Mouse (Mus musculus) megakaryocyte, embryonic 14.5 days (primary cell): ENCODE measurements around the gene Nsd2. TPM values are rescaled to one million over a fixed set of nuclear protein-coding genes. Genes with fewer than 3 reads are reported as not detected.

Experiments
- H3K27me3 ChIP-seq: replicated peaks from 2 replicates; pipeline ENCODE3; 2012; ENCODE audit warnings: inconsistent platforms
- H3K36me3 ChIP-seq: replicated peaks from 2 replicates; pipeline ENCODE3; 2012; ENCODE audit warnings: low read length, inconsistent platforms, mixed read lengths
- H3K4me1 ChIP-seq: 2 replicates; pipeline ENCODE4 v1.6.1; 2012; ENCODE audit warnings: inconsistent platforms
- H3K4me3 ChIP-seq: replicated peaks from 2 replicates; pipeline ENCODE3; 2012; ENCODE audit warnings: moderate library complexity, mild to moderate bottlenecking, inconsistent platforms
- H3K9me3 ChIP-seq: 2 replicates; pipeline ENCODE4 v1.6.1; 2012; ENCODE audit warnings: inconsistent platforms
- FLI1 ChIP-seq: IDR thresholded peaks from 2 replicates; pipeline ENCODE4 v1.6.1; 2012; ENCODE audit warnings: low read length, inconsistent platforms, mixed read lengths
- GATA1 ChIP-seq: IDR thresholded peaks from 3 replicates; pipeline ENCODE4 v1.6.1; 2012; ENCODE audit warnings: mixed read lengths, low read length, inconsistent platforms, borderline replicate concordance
- polyA plus RNA-seq: library from polyadenylated mRNA; stranded (reverse); fragments of >175 nt; gene quantifications from 2 replicates; pipeline ENCODE4 v1.2.3, GENCODE M21; 2012; ENCODE audit warnings: low replicate concordance; ENCODE audit not compliant: insufficient read depth

The Nsd2 gene
- polyA plus RNA-seq, 1 experiment, result 3.3 TPM

DNA sequence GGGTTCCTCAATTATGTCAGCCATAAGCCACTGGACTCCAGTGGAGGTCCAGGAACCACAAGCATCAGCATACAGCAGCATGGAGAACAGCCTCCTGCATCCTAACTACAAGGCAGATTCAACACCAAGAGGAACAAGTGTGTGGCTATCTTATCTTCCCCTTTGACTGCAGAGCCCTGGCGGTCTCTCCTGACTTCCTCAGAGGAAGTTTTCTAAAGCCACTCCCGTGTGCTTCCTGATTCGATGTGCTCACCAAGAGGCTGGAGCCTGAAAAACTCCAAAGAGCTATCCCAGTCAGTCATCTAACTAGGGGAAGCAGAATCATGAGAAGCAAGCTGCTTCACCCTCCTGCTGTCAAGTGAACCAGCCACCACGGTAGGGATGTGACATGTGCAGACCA lies 100.4 kb downstream of the Nsd2 start:
- H3K36me3 ChIP-seq, result peaks cover 79% of the 10 kb centered on the region

DNA sequence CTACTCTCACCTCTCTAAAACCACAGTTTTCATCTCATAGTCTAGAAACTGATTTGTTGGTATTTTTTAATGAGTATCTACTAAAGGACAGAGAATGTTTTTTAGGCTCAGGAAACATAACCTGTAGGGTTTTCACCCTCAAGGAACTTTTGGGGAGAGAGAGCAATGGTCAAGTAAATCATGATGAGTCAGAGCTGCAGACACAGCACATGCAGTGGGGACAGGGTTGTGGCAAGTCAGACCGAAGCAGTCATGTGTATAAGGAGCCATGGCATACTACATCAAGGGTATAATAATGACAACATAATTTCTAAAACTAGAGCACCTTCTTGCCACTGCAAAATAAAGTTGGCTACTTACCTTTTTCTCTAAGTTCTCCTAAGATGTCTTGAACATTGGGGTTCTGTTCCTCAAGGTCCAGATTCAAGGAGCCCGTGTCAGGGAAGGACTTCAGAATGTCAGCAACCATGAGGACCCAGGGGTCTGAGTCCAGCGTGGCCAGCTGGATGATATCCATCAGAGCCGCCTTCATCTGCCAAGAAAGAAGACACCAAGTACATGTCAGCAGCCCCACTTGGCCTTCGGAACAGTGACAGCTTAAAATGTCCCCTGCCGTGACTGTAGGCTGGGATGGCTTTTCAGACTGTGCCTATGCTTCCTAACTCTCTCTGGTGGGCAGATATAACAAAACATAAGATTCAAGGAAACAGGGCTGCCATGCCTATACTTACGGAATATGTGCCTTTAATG lies 101.1 kb downstream of the Nsd2 start:
- H3K36me3 ChIP-seq, result peaks cover 79% of the 10 kb centered on the region
- H3K9me3 ChIP-seq, result no peaks in the 10 kb centered on the region
- peaks cover 53% of the 10 kb centered on the region for H3K4me1 ChIP-seq
- no peak for TF ChIP-seq GATA1
- no peak for TF ChIP-seq FLI1
- no peaks in the 10 kb centered on the region for H3K27me3 ChIP-seq
- peak overlapping the region; percentile 16 for H3K4me3 ChIP-seq

More for the DNA sequence above, 100.4 kb downstream of the Nsd2 start:
- Histone ChIP-seq H3K4me3 (peak overlapping the region; percentile 66), H3K9me3 (no peaks in the 10 kb centered on the region), H3K27me3 (no peaks in the 10 kb centered on the region), H3K4me1 (peaks cover 49% of the 10 kb centered on the region)
- TF ChIP-seq FLI1 (no peak; the same call in 1 of the 2 replicates), GATA1 (peak; percentile 80; the same call in 1 of the 3 replicates)

GRCm38 (mm10) chr5:33922566-33922965 lies 102.0 kb downstream of the Nsd2 start:
- Histone ChIP-seq H3K4me3 (no peak overlapping the region), H3K27me3 (no peaks in the 10 kb centered on the region), H3K36me3 (peaks cover 77% of the 10 kb centered on the region), H3K4me1 (peaks cover 53% of the 10 kb centered on the region), H3K9me3 (no peaks in the 10 kb centered on the region)
- no peak for TF ChIP-seq FLI1
- TF ChIP-seq GATA1, result no peak

DNA sequence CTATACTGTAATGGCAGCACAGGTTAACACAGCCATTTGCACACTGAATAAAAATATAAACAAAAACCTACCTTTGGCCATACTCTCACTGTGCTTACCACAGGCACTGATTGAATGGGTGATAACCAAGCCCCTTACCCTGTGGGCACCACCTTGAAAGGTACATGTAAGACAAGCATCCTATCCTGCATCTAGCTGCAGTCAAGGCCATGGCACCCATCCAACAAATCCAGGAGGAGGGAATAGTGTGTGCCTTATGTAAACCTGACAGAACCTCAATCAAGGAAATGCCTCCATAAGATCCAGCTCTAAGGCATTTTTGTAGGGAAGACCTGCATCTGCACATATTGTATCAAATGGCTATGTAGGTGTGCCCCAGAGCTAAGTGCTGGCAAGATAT lies 105.6 kb downstream of the Nsd2 start:
- Histone ChIP-seq H3K36me3 (peaks cover 76% of the 10 kb centered on the region), H3K27me3 (no peaks in the 10 kb centered on the region), H3K4me3 (no peak overlapping the region), H3K9me3 (peaks cover 19% of the 10 kb centered on the region), H3K4me1 (peaks cover 32% of the 10 kb centered on the region)
- TF ChIP-seq GATA1 (no peak), FLI1 (no peak)

GRCm38 (mm10) chr5:33932413-33932812 lies 111.9 kb downstream of the Nsd2 start:
- Histone ChIP-seq H3K27me3 (no peaks in the 10 kb centered on the region), H3K4me1 (peaks cover 42% of the 10 kb centered on the region), H3K36me3 (peaks cover 50% of the 10 kb centered on the region), H3K9me3 (peaks cover 19% of the 10 kb centered on the region), H3K4me3 (no peak overlapping the region)
- no peak for TF ChIP-seq GATA1
- TF ChIP-seq FLI1, result no peak

GRCm38 (mm10) chr5:33934081-33934480 lies 113.6 kb downstream of the Nsd2 start:
- H3K9me3 ChIP-seq, result peaks cover 18% of the 10 kb centered on the region
- H3K27me3 ChIP-seq, result no peaks in the 10 kb centered on the region
- H3K4me1 ChIP-seq, result peaks cover 56% of the 10 kb centered on the region
- TF ChIP-seq GATA1 (no peak), FLI1 (no peak)
- H3K4me3 ChIP-seq, result peak overlapping the region; percentile 100
- peaks cover 45% of the 10 kb centered on the region for H3K36me3 ChIP-seq

DNA sequence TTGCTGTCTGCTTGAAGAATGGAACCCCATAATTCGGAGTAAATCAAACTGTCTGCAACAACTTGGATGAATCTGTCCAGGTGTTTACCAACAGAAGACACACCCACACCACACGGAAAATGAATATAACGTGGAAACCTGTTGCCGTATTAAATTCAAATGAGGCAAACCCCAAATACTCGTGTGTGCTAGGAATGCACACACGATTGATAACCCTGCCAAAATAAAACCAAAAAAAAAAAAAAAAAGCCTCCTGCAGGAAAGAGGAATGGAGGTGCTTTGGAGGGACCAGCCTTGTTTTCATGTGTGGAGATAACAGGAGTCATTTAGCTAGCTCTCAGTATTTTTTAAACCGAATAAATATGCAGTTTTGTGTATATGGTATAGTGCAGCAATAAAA lies 114.4 kb downstream of the Nsd2 start:
- H3K4me3 ChIP-seq, result peak overlapping the region; percentile 100

GRCm38 (mm10) chr5:33935700-33936111 lies 115.2 kb downstream of the Nsd2 start:
- Histone ChIP-seq H3K4me1 (peaks cover 56% of the 10 kb centered on the region), H3K4me3 (peak overlapping the region; percentile 100), H3K27me3 (no peaks in the 10 kb centered on the region), H3K9me3 (peaks cover 17% of the 10 kb centered on the region), H3K36me3 (peaks cover 46% of the 10 kb centered on the region)
- no peak for TF ChIP-seq GATA1

More for the DNA sequence above, 114.4 kb downstream of the Nsd2 start:
- H3K9me3 ChIP-seq, result peaks cover 16% of the 10 kb centered on the region
- H3K36me3 ChIP-seq, result peaks cover 45% of the 10 kb centered on the region
- H3K4me1 ChIP-seq, result peaks cover 56% of the 10 kb centered on the region
- H3K27me3 ChIP-seq, result no peaks in the 10 kb centered on the region
- no peak for TF ChIP-seq FLI1
- no peak for TF ChIP-seq GATA1

DNA sequence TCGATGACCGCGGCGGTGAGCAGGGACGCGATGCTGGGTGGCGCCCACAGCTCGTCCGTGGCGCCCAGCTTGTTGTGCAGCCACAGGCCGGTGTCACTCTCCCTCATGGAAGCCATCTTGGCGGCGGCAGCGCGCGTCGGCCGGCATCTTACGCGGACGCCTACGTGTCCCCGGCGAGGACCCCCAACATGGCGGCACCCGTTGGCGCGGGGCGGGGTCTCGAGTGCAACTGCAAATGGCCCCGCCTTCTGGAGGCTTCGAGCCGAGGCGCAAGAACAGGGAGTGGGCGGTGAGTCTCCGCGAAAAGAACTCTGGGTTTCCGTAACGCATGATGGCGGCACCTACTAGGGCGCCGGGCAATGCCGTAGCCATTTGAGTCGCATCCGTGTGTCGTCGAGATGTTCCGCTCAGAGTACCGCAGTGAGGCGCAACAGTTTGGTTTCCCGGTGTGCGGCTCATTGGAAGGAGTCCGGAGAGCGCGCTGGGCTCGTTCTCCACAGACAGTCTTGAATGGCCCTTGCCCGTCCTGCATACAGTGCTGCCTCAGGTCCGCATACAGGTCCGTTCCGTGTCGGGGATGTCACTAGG lies 115.7 kb downstream of the Nsd2 start, which contains the start of gene Nelfa:
TSS of gene Nelfa (minus strand) at position 294 of the 588 bp plus-strand sequence.
- Histone ChIP-seq H3K4me3 (peak within 1 kb of the TSS; percentile 100), H3K27me3 (no peaks in the 10 kb centered on the region), H3K9me3 (peaks cover 21% of the 10 kb centered on the region), H3K4me1 (peaks cover 55% of the 10 kb centered on the region), H3K36me3 (peaks cover 41% of the 10 kb centered on the region)
- TF ChIP-seq FLI1 (no peak), GATA1 (no peak)

DNA sequence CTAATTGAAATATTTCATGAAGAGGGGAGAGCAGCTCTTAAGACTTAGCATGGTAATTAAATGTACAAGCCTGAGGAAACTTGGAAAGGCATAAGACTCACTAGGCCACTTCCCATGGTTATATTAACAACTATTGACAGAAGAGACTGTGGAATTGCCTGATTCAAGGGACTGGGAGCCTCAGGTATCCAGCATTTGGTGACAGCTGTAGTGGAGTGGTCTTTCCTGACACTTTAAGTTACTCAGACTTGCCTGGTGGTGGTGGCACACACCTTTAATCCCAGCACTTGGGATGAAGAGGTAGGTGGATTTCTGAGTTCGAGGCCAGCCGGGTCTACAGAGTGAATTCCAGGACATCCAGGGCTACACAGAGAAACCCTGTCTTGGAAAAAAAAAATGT lies 116.7 kb downstream of the Nsd2 start:
- Histone ChIP-seq H3K27me3 (no peaks in the 10 kb centered on the region), H3K4me1 (peaks cover 50% of the 10 kb centered on the region), H3K36me3 (peaks cover 32% of the 10 kb centered on the region), H3K9me3 (peaks cover 26% of the 10 kb centered on the region), H3K4me3 (peak overlapping the region; percentile 100)
- TF ChIP-seq GATA1 (no peak), FLI1 (no peak)
